Mouse (Mus musculus) kidney, postnatal 0 days (tissue): Measurements from ENCODE around the gene Farsb. TPM values are rescaled to one million over a fixed set of nuclear protein-coding genes. Genes with fewer than 3 reads are reported as not detected.

Experiments
- ATAC-seq: fragments of 200-750 bp; cut with Nextera tagmentation; replicated peaks from 2 replicates; pipeline ENCODE4 v1.8.0; 2017; ENCODE audit warnings: low read depth, moderate number of reproducible peaks, moderate TSS enrichment, moderate library complexity; ENCODE audit not compliant: low FRiP score
- DNase-seq: peaks from one replicate; pipeline ENCODE4 v3.0.0-alpha.2; 2016; ENCODE audit warnings: low spot score
- H3K27ac ChIP-seq: fragments of 300-500 bp; sonication (generic); 2 replicates; pipeline ENCODE4 v1.5.1; 2014; ENCODE audit warnings: mild to moderate bottlenecking
- H3K27me3 ChIP-seq: fragments of 300-500 bp; sonication (generic); 2 replicates; pipeline ENCODE4 v1.6.1; 2014; ENCODE audit warnings: low read length, mixed read lengths; ENCODE audit not compliant: insufficient read depth
- H3K36me3 ChIP-seq: fragments of 300-500 bp; sonication (generic); 2 replicates; pipeline ENCODE4 v1.6.1; 2014; ENCODE audit warnings: low read length, mixed read lengths; ENCODE audit not compliant: insufficient read depth
- H3K4me1 ChIP-seq: fragments of 300-500 bp; sonication (generic); replicated peaks from 2 replicates; pipeline ENCODE4 v1.6.1; 2014; ENCODE audit warnings: antibody characterized with exemption, low read length, mixed read lengths; ENCODE audit not compliant: insufficient read depth
- H3K4me2 ChIP-seq: fragments of 300-500 bp; sonication (generic); 2 replicates; pipeline ENCODE4 v1.6.1; 2014; ENCODE audit warnings: mild to moderate bottlenecking, low read length, moderate library complexity, mixed read lengths
- H3K4me3 ChIP-seq: fragments of 300-500 bp; sonication (generic); replicated peaks from 2 replicates; pipeline ENCODE4 v1.5.1; 2014; ENCODE audit warnings: low read depth, low read length
- H3K9ac ChIP-seq: fragments of 300-500 bp; sonication (generic); 2 replicates; pipeline ENCODE4 v1.6.1; 2014; ENCODE audit warnings: low read depth, low read length
- H3K9me3 ChIP-seq: fragments of 300-500 bp; sonication (generic); replicated peaks from 2 replicates; pipeline ENCODE4 v1.6.1; 2016; ENCODE audit warnings: low read length, inconsistent platforms, mixed read lengths
- CTCF ChIP-seq: IDR thresholded peaks from 2 replicates; pipeline ENCODE4 v1.5.1; 2016; ENCODE audit warnings: antibody characterized with exemption, low read depth, mild to moderate bottlenecking, moderate library complexity
- WGBS: fragments of 180-500 bp; shearing (Covaris S2); extraction: QIAGEN DNeasy Blood & Tissue Kit; methylation state at CpG from one replicate; pipeline ENCODE4 v1.1.7; 2014; 5-methylcytosine and 5-hydroxymethylcytosine counted together
- polyA plus RNA-seq: library from polyadenylated mRNA; unstranded; fragments of >200 nt; fragmentation: Nextera tagmentation; extraction: Ambion mirVana; gene quantifications from 2 replicates; pipeline ENCODE4 v1.2.1, GENCODE M21; 2015

Farsb gene
- polyA plus RNA-seq = 94.3 and 98.7 TPM in 2 replicates

DNA sequence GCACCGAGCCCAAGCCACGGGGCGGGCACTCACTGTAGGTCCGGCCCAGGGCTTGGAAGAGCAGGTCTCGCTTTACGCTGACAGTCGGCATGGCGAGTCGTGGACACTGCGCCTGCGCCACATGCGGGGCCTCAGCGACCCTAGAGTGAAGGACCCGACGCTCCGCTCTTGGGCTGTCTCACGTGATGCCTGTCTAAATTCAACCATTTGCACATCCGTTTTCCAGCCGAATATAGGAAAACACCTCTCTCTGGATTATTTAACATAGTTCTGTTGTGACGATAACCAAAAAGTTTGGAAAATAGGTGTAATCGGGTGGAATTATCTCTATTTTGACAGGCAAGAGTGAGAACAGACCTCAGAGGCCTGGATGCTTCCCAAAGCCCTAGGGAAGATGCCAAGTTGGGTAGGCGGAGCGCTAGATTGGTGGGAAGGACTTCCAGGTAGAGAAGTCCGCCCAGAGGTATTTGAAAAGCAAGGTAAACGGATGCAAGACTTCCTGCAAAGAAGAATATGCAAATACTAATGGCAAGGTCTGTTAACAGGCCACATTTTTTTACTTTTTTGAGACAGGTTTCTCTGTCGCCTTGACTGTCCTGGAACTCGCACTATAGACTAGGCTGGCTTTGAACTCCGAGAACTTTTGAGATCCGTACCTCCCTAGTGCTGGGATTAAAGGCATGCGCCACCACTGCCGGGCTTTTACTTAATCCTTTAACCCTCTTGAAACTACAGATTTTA, at the start of gene Farsb:
Gene Farsb (minus strand): TSS at position 146 of the 741 bp plus-strand sequence.
- Histone ChIP-seq H3K27me3 (no peaks in the 10 kb centered on the region), H3K36me3 (no peaks in the 10 kb centered on the region), H3K9me3 (no peaks in the 10 kb centered on the region), H3K4me2 (peak within 1 kb of the TSS; percentile 73), H3K4me3 (peak within 1 kb of the TSS; percentile 82), H3K27ac (peak within 1 kb of the TSS; percentile 83), H3K4me1 (no peaks in the 10 kb centered on the region), H3K9ac (peak within 1 kb of the TSS; percentile 79)
- peak; percentile 99 for ATAC-seq
- WGBS = under 1% methylated on average over 31 of the region's 31 CpGs
- no peak for TF ChIP-seq CTCF
- DNase-seq = peak; percentile 96

DNA sequence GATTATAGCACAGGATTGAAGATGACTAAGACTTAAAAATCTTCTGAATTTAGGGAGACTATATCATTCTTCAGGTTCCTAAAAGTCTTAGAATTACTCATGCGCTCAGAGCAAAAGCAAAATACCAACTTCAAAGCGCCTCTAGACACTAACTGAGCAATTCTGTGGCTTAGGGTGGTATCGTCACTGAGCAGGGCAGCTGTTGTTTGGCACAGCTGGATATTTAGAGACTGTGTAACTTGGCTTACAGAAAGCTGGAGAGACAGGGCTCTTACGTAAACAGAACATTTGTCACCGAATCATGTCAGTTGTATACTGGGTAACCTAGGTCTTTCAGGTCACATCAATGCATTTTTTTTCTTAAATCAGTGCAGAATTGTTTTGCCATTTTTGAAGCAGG, 49.7 kb upstream of the Farsb start:
- no peak for TF ChIP-seq CTCF
- H3K36me3 ChIP-seq = no peaks in the 10 kb centered on the region
- DNase-seq (no peak), ATAC-seq (no peak)
- no peaks in the 10 kb centered on the region for H3K27me3 ChIP-seq
- WGBS = 67% methylated on average over 5 of the region's 5 CpGs
- H3K4me3 ChIP-seq = no peak overlapping the region
- no peak overlapping the region for H3K9ac ChIP-seq
- no peak overlapping the region for H3K27ac ChIP-seq
- H3K4me1 ChIP-seq = no peaks in the 10 kb centered on the region
- no peak overlapping the region for H3K4me2 ChIP-seq
- no peaks in the 10 kb centered on the region for H3K9me3 ChIP-seq

DNA sequence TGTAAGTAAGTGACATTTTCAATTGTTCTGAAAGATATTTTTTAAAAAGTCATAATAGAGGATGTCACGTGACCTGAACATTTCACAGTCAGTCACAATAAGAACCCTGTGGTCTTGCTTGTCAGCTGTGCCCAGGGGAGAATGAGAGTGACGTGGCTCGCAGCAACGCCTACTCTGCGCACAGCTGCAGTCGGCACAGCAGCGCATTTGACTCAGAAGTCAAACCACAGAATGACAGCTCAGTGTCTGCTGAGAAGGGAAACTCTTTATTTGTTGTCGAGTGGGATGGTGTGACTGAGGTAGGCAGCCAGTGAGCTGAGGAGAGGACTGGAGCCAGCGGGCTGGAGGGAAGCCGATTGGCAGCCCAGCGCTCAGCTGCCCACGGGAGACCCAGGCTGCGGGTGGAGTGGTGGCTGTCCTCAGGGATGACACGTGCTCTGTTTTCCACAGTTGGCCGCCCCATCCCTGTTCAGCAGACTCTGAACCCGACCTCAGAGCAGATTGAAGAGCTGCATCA, 48.9 kb upstream of the Farsb start:
- H3K27me3 ChIP-seq = no peaks in the 10 kb centered on the region
- WGBS = 34% methylated on average over 16 of the region's 16 CpGs
- 0 out of 2 replicates have a peak overlapping the region, but pooled peaks have one; percentile 10 for H3K9ac ChIP-seq
- H3K36me3 ChIP-seq = no peaks in the 10 kb centered on the region
- ATAC-seq (no peak; the same call in 1 of the 2 replicates), DNase-seq (peak; percentile 21)
- H3K4me1 ChIP-seq = no peaks in the 10 kb centered on the region
- peak overlapping the region; percentile 16 for H3K4me3 ChIP-seq
- no peak overlapping the region for H3K27ac ChIP-seq
- no peak for TF ChIP-seq CTCF
- H3K9me3 ChIP-seq = no peaks in the 10 kb centered on the region
- peak overlapping the region; percentile 48 for H3K4me2 ChIP-seq

DNA sequence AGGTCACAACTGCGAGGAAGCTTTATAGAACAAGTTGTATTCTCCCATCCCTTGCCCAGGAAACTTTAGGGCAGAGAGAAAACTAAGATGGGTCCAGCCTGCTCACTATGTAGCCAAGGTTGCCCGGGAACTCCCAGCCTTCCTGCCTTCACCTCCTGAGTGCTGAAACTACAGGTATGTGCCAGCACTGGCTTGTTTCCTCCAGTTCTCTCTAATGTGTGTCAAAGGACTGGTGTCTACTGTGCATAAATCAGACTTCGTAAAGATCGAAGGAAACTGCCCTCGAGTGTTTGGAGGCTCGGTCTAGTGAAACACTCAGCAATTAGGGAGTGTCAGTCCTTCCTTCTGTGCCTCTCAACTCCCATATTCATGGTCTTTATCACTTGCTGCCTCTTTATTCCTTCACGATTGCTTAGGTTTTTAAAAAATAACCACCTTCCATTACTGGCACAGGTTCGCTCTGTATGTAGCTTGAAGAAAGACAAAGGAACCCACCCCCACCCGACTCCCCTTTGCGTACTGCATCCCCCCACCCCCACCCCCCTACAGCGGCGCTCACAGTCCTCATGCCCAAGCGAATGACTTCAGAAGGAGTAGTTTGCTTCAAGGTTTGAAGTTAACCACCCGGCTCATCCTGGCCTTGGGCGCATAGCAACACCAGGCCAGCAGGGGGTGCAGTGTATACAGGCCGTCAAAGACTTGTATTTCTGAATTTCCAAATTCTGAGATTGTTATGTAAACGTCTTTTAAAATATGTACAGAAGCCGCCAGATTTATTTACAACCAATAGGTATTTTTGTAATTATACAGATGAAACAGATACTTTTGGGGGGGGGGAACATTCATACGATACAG, 47.8 kb upstream of the Farsb start:
- peak; percentile 85 for DNase-seq
- H3K4me1 ChIP-seq = no peaks in the 10 kb centered on the region
- H3K9ac ChIP-seq = no peak overlapping the region
- ATAC-seq = peak; percentile 70; the same call in 1 of the 2 replicates
- no peaks in the 10 kb centered on the region for H3K27me3 ChIP-seq
- 18% methylated on average over 19 of the region's 19 CpGs for WGBS
- TF ChIP-seq CTCF = peak; percentile 77
- H3K27ac ChIP-seq = no peak overlapping the region
- peak overlapping the region; percentile 48 for H3K4me2 ChIP-seq
- H3K4me3 ChIP-seq = 0 out of 2 replicates have a peak overlapping the region, but pooled peaks have one; percentile 9
- no peaks in the 10 kb centered on the region for H3K9me3 ChIP-seq
- no peaks in the 10 kb centered on the region for H3K36me3 ChIP-seq

DNA sequence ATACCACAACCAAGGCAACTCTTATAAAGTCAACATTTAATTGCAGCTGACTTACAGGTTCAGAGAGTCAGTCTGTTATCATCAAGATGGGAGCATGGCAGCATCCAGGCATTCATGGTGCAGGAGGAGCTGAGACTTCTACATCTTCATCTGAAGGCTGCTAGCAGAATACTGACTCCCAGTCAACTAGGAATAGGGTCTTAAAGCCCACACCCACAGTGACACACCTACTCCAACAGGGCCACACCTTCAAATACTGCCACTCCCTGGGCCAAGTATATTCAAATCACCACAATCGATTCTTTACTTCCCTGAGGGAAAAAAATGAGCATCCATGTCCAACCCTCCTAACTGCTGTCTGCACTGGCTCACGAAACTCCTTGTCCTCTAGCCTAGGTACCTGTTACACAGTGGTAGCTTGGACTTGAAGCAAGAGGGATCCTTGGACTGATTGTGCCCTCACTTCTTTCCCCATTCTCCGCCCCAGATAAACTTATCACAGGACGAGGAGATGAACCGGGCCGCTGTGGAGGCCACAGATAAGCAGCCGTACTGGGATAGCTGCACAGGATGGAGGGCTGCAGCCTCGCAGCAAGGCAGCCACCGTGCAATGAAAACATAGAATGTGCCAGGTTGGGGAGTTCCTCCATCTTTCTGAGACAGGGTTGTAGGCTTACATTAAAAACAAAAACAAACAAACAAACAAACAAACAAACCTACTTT, 45.9 kb upstream of the Farsb start:
- Histone ChIP-seq H3K27ac (no peak overlapping the region), H3K9ac (no peak overlapping the region), H3K36me3 (no peaks in the 10 kb centered on the region), H3K4me3 (no peak overlapping the region), H3K9me3 (no peaks in the 10 kb centered on the region), H3K4me2 (no peak overlapping the region), H3K27me3 (no peaks in the 10 kb centered on the region), H3K4me1 (no peaks in the 10 kb centered on the region)
- ATAC-seq = no peak
- WGBS = 97% methylated on average over 9 of the region's 9 CpGs
- DNase-seq = no peak
- TF ChIP-seq CTCF = no peak
